Mouse (Mus musculus): ENCODE data around the gene Olfr1261. TPM values are rescaled to one million over a fixed set of nuclear protein-coding genes. Genes with fewer than 3 reads are reported as not detected.

Gene Olfr1261
- polyA plus RNA-seq, 1 experiment from 2014 or later = not detected

Other genes starting within 250 kb of the Olfr1261 start
- not detected in 2 replicates for gene Olfr1253, start 234.1 kb upstream of the Olfr1261 start, polyA plus RNA-seq (2014; fragmentation: Nextera tagmentation; extraction: Ambion mirVana)
- not detected in 2 replicates for gene Olfr1254, start 197.6 kb upstream of the Olfr1261 start, polyA plus RNA-seq (2014; fragmentation: Nextera tagmentation; extraction: Ambion mirVana)
- not detected in 2 replicates for gene Olfr1255, start 179.2 kb upstream of the Olfr1261 start, polyA plus RNA-seq (2014; fragmentation: Nextera tagmentation; extraction: Ambion mirVana)
- not detected in 2 replicates for gene Olfr1256, start 149.7 kb upstream of the Olfr1261 start, polyA plus RNA-seq (2014; fragmentation: Nextera tagmentation; extraction: Ambion mirVana)
- gene Olfr48, start 143.0 kb upstream of the Olfr1261 start, polyA plus RNA-seq (2014; fragmentation: Nextera tagmentation; extraction: Ambion mirVana) = not detected in 2 replicates
- gene Olfr1257, start 112.8 kb upstream of the Olfr1261 start, polyA plus RNA-seq (2014; fragmentation: Nextera tagmentation; extraction: Ambion mirVana) = not detected in 2 replicates
- not detected in 2 replicates for gene Olfr1258, start 63.9 kb upstream of the Olfr1261 start, polyA plus RNA-seq (2014; fragmentation: Nextera tagmentation; extraction: Ambion mirVana)
- gene Olfr1259, start 42.6 kb upstream of the Olfr1261 start, polyA plus RNA-seq (2014; fragmentation: Nextera tagmentation; extraction: Ambion mirVana) = not detected in 2 replicates
- not detected in 2 replicates for gene Olfr1260, start 16.9 kb upstream of the Olfr1261 start, polyA plus RNA-seq (2014; fragmentation: Nextera tagmentation; extraction: Ambion mirVana)
- not detected in 2 replicates for gene Olfr1262, start 8.9 kb downstream of the Olfr1261 start, polyA plus RNA-seq (2014; fragmentation: Nextera tagmentation; extraction: Ambion mirVana)
- not detected in 2 replicates for gene Olfr1263, start 20.9 kb downstream of the Olfr1261 start, polyA plus RNA-seq (2014; fragmentation: Nextera tagmentation; extraction: Ambion mirVana)
- gene Olfr1264, start 34.4 kb downstream of the Olfr1261 start, polyA plus RNA-seq (2014; fragmentation: Nextera tagmentation; extraction: Ambion mirVana) = not detected in 2 replicates
- gene Olfr1265, start 44.1 kb downstream of the Olfr1261 start, polyA plus RNA-seq (2014; fragmentation: Nextera tagmentation; extraction: Ambion mirVana) = not detected in 2 replicates
- not detected in 2 replicates for gene Olfr140, start 72.4 kb downstream of the Olfr1261 start, polyA plus RNA-seq (2014; fragmentation: Nextera tagmentation; extraction: Ambion mirVana)
- not detected in 2 replicates for gene Olfr1269, start 130.2 kb downstream of the Olfr1261 start, polyA plus RNA-seq (2014; fragmentation: Nextera tagmentation; extraction: Ambion mirVana)
- not detected in 2 replicates for gene Olfr32, start 151.1 kb downstream of the Olfr1261 start, polyA plus RNA-seq (2014; fragmentation: Nextera tagmentation; extraction: Ambion mirVana)
- not detected in 2 replicates for gene Olfr1270, start 161.9 kb downstream of the Olfr1261 start, polyA plus RNA-seq (2014; fragmentation: Nextera tagmentation; extraction: Ambion mirVana)
- not detected in 2 replicates for gene Olfr1506, start 233.3 kb downstream of the Olfr1261 start, polyA plus RNA-seq (2014; fragmentation: Nextera tagmentation; extraction: Ambion mirVana)

Measured in heart, embryonic 14.5 days (tissue).